Mouse (Mus musculus) intestine, embryonic 15.5 days (tissue): Measurements from ENCODE around the gene Sugct. TPM values are rescaled to one million over a fixed set of nuclear protein-coding genes. Genes with fewer than 3 reads are reported as not detected.

Source experiments
- ATAC-seq: fragments of 200-750 bp; cut with Nextera tagmentation; 2 replicates; pipeline ENCODE4 v1.8.0; 2017; ENCODE audit warnings: moderate TSS enrichment, moderate library complexity
- H3K27ac ChIP-seq: fragments of 300-500 bp; sonication (generic); 2 replicates; pipeline ENCODE4 v1.5.1; 2015; ENCODE audit warnings: mild to moderate bottlenecking, inconsistent platforms
- H3K27me3 ChIP-seq: fragments of 300-500 bp; sonication (generic); replicated peaks from 2 replicates; pipeline ENCODE4 v1.6.1; 2015; ENCODE audit warnings: inconsistent platforms
- H3K36me3 ChIP-seq: fragments of 300-500 bp; sonication (generic); 2 replicates; pipeline ENCODE4 v1.6.1; 2015; ENCODE audit warnings: inconsistent platforms
- H3K4me1 ChIP-seq: fragments of 300-500 bp; sonication (generic); replicated peaks from 2 replicates; pipeline ENCODE4 v1.6.1; 2015; ENCODE audit warnings: inconsistent platforms
- H3K4me2 ChIP-seq: fragments of 300-500 bp; sonication (generic); replicated peaks from 2 replicates; pipeline ENCODE4 v1.6.1; 2015; ENCODE audit warnings: mild to moderate bottlenecking, inconsistent platforms
- H3K4me3 ChIP-seq: fragments of 300-500 bp; sonication (generic); replicated peaks from 2 replicates; pipeline ENCODE4 v1.5.1; 2015; ENCODE audit warnings: inconsistent platforms
- H3K9ac ChIP-seq: fragments of 300-500 bp; sonication (generic); 2 replicates; pipeline ENCODE4 v1.6.1; 2015; ENCODE audit warnings: inconsistent platforms
- H3K9me3 ChIP-seq: fragments of 300-500 bp; sonication (generic); 2 replicates; pipeline ENCODE4 v1.6.1; 2016; ENCODE audit warnings: inconsistent platforms
- WGBS: fragments of 180-500 bp; shearing (Covaris S2); methylation state at CpG from one replicate; pipeline ENCODE4 v1.1.7; 2015; 5-methylcytosine and 5-hydroxymethylcytosine counted together
- polyA plus RNA-seq: library from polyadenylated mRNA; unstranded; fragments of >200 nt; fragmentation: Nextera tagmentation; extraction: Ambion mirVana; gene quantifications from 2 replicates; pipeline ENCODE4 v1.2.1, GENCODE M21; 2015

Gene Sugct
- polyA plus RNA-seq, 1 experiment from 2014 or later = 5.3 TPM

GRCm38 (mm10) chr13:17342836-17343235 is 352.5 kb downstream of the Sugct start:
- no peak overlapping the region for H3K9ac ChIP-seq

GRCm38 (mm10) chr13:17335885-17336540 is 359.3 kb downstream of the Sugct start:
- no peak for ATAC-seq
- WGBS = 83% methylated on average over 4 of the region's 4 CpGs

More at GRCm38 (mm10) chr13:17342836-17343235, 352.5 kb downstream of the Sugct start:
- Histone ChIP-seq H3K27me3 (no peaks in the 10 kb centered on the region), H3K4me1 (no peaks in the 10 kb centered on the region), H3K4me3 (no peak overlapping the region), H3K4me2 (no peak overlapping the region), H3K36me3 (no peaks in the 10 kb centered on the region), H3K9me3 (no peaks in the 10 kb centered on the region), H3K27ac (no peak overlapping the region)
- 89% methylated on average over 8 of the region's 8 CpGs for WGBS
- ATAC-seq = no peak

GRCm38 (mm10) chr13:17326863-17327262 is 368.5 kb downstream of the Sugct start:
- no peaks in the 10 kb centered on the region for H3K4me1 ChIP-seq
- H3K4me2 ChIP-seq = no peak overlapping the region
- no peaks in the 10 kb centered on the region for H3K36me3 ChIP-seq
- no peak overlapping the region for H3K27ac ChIP-seq
- no peaks in the 10 kb centered on the region for H3K27me3 ChIP-seq
- H3K9me3 ChIP-seq = no peaks in the 10 kb centered on the region
- H3K4me3 ChIP-seq = no peak overlapping the region
- no peak for ATAC-seq
- whole genome bisulfite sequencing = 35% methylated on average over 4 of the region's 4 CpGs
- no peak overlapping the region for H3K9ac ChIP-seq

More at GRCm38 (mm10) chr13:17335885-17336540, 359.3 kb downstream of the Sugct start:
- no peaks in the 10 kb centered on the region for H3K36me3 ChIP-seq
- no peak overlapping the region for H3K4me2 ChIP-seq
- no peak overlapping the region for H3K4me3 ChIP-seq
- H3K27me3 ChIP-seq = no peaks in the 10 kb centered on the region
- no peaks in the 10 kb centered on the region for H3K4me1 ChIP-seq
- no peak overlapping the region for H3K27ac ChIP-seq
- no peaks in the 10 kb centered on the region for H3K9me3 ChIP-seq
- H3K9ac ChIP-seq = no peak overlapping the region

- H3K27me3 ChIP-seq = no peaks in the 10 kb centered on the region
- no peaks in the 10 kb centered on the region for H3K36me3 ChIP-seq
- H3K4me3 ChIP-seq = no peak overlapping the region
- no peaks in the 10 kb centered on the region for H3K4me1 ChIP-seq
- ATAC-seq = no peak
- no peak overlapping the region for H3K27ac ChIP-seq
- H3K9ac ChIP-seq = no peak overlapping the region
- 92% methylated on average over 4 of the region's 4 CpGs for WGBS
- no peaks in the 10 kb centered on the region for H3K9me3 ChIP-seq
- no peak overlapping the region for H3K4me2 ChIP-seq
Observed at GRCm38 (mm10) chr13:17301590-17301989, 393.8 kb downstream of the Sugct start.

GRCm38 (mm10) chr13:17297462-17298005 is 397.8 kb downstream of the Sugct start:
- Histone ChIP-seq H3K4me2 (no peak overlapping the region), H3K4me3 (no peak overlapping the region), H3K9me3 (no peaks in the 10 kb centered on the region), H3K27me3 (no peaks in the 10 kb centered on the region), H3K27ac (no peak overlapping the region), H3K36me3 (no peaks in the 10 kb centered on the region), H3K9ac (no peak overlapping the region), H3K4me1 (no peaks in the 10 kb centered on the region)
- no peak for ATAC-seq
- 64% methylated on average over 1 of the region's 1 CpGs for WGBS

GRCm38 (mm10) chr13:17296912-17297311 is 398.4 kb downstream of the Sugct start:
- 40% methylated on average over 4 of the region's 4 CpGs for WGBS
- ATAC-seq = no peak
- Histone ChIP-seq H3K27ac (no peak overlapping the region), H3K9me3 (no peaks in the 10 kb centered on the region), H3K36me3 (no peaks in the 10 kb centered on the region), H3K4me2 (no peak overlapping the region), H3K4me3 (no peak overlapping the region), H3K9ac (no peak overlapping the region), H3K4me1 (no peaks in the 10 kb centered on the region), H3K27me3 (no peaks in the 10 kb centered on the region)

- H3K4me3 ChIP-seq = no peak overlapping the region
- no peaks in the 10 kb centered on the region for H3K9me3 ChIP-seq
- no peak overlapping the region for H3K9ac ChIP-seq
- no peak overlapping the region for H3K4me2 ChIP-seq
- no peak for ATAC-seq
- 50% methylated on average over 3 of the region's 3 CpGs for WGBS
- H3K36me3 ChIP-seq = no peaks in the 10 kb centered on the region
- H3K27ac ChIP-seq = no peak overlapping the region
- H3K27me3 ChIP-seq = no peaks in the 10 kb centered on the region
- H3K4me1 ChIP-seq = no peaks in the 10 kb centered on the region
Observed at GRCm38 (mm10) chr13:17296460-17296859, 398.9 kb downstream of the Sugct start.

- Histone ChIP-seq H3K27ac (no peak overlapping the region), H3K4me1 (0 out of 2 replicates have a peak, but pooled peaks cover 3% of the 10 kb centered on the region), H3K27me3 (no peaks in the 10 kb centered on the region), H3K4me2 (no peak overlapping the region), H3K9me3 (no peaks in the 10 kb centered on the region), H3K4me3 (no peak overlapping the region), H3K36me3 (no peaks in the 10 kb centered on the region), H3K9ac (no peak overlapping the region)
- ATAC-seq = no peak
- WGBS = 44% methylated on average over 3 of the region's 3 CpGs
Observed at GRCm38 (mm10) chr13:17291057-17291456, 404.3 kb downstream of the Sugct start.

- 0 out of 2 replicates have a peak, but pooled peaks cover 3% of the 10 kb centered on the region for H3K4me1 ChIP-seq
- no peak overlapping the region for H3K27ac ChIP-seq
- 62% methylated on average over 1 of the region's 1 CpGs for WGBS
- no peak overlapping the region for H3K4me2 ChIP-seq
- no peaks in the 10 kb centered on the region for H3K9me3 ChIP-seq
- H3K4me3 ChIP-seq = no peak overlapping the region
- no peaks in the 10 kb centered on the region for H3K27me3 ChIP-seq
- no peaks in the 10 kb centered on the region for H3K36me3 ChIP-seq
- no peak for ATAC-seq
- no peak overlapping the region for H3K9ac ChIP-seq
Observed at GRCm38 (mm10) chr13:17288377-17288776, 407.0 kb downstream of the Sugct start.

- no peaks in the 10 kb centered on the region for H3K36me3 ChIP-seq
- H3K9ac ChIP-seq = no peak overlapping the region
- no peaks in the 10 kb centered on the region for H3K27me3 ChIP-seq
- ATAC-seq = no peak
- H3K4me2 ChIP-seq = no peak overlapping the region
- H3K9me3 ChIP-seq = no peaks in the 10 kb centered on the region
- H3K27ac ChIP-seq = no peak overlapping the region
- H3K4me1 ChIP-seq = no peaks in the 10 kb centered on the region
- 87% methylated on average over 3 of the region's 3 CpGs for WGBS
- no peak overlapping the region for H3K4me3 ChIP-seq
Observed at GRCm38 (mm10) chr13:17245936-17246335, 449.4 kb downstream of the Sugct start.

GRCm38 (mm10) chr13:17216524-17216923 is 478.8 kb downstream of the Sugct start:
- no peak overlapping the region for H3K9ac ChIP-seq
- ATAC-seq = no peak
- 49% methylated on average over 3 of the region's 3 CpGs for WGBS
- H3K4me1 ChIP-seq = no peaks in the 10 kb centered on the region
- no peaks in the 10 kb centered on the region for H3K27me3 ChIP-seq
- no peak overlapping the region for H3K4me2 ChIP-seq
- H3K36me3 ChIP-seq = no peaks in the 10 kb centered on the region
- H3K27ac ChIP-seq = no peak overlapping the region
- no peak overlapping the region for H3K4me3 ChIP-seq
- no peaks in the 10 kb centered on the region for H3K9me3 ChIP-seq

GRCm38 (mm10) chr13:17212681-17213080 is 482.7 kb downstream of the Sugct start:
- H3K4me2 ChIP-seq = no peak overlapping the region
- H3K9me3 ChIP-seq = no peaks in the 10 kb centered on the region
- H3K27me3 ChIP-seq = no peaks in the 10 kb centered on the region
- H3K4me1 ChIP-seq = no peaks in the 10 kb centered on the region
- no peak overlapping the region for H3K27ac ChIP-seq
- no peak for ATAC-seq
- no peaks in the 10 kb centered on the region for H3K36me3 ChIP-seq
- H3K4me3 ChIP-seq = no peak overlapping the region
- no peak overlapping the region for H3K9ac ChIP-seq

GRCm38 (mm10) chr13:17190180-17190762 is 505.1 kb downstream of the Sugct start:
- Histone ChIP-seq H3K4me1 (peaks cover 3% of the 10 kb centered on the region), H3K27ac (no peak overlapping the region), H3K36me3 (no peaks in the 10 kb centered on the region), H3K9ac (no peak overlapping the region), H3K4me3 (no peak overlapping the region), H3K4me2 (no peak overlapping the region), H3K27me3 (no peaks in the 10 kb centered on the region), H3K9me3 (no peaks in the 10 kb centered on the region)
- WGBS = 61% methylated on average over 3 of the region's 3 CpGs
- no peak for ATAC-seq
